Mouse (Mus musculus): ENCODE measurements around the gene Krt18.
A peak's percentile ranks its signal among the peaks of the same experiment; 100 is the strongest.
"Not testable (repeated sequence)": the region's sequence is repeated elsewhere in the genome, so short reads cannot be mapped to it uniquely, and the experiment has no call there.

Krt18 gene

GRCm38 (mm10) chr15:102028040-102028439 lies at the start of gene Krt18:
Gene Krt18 (plus strand): TSS chr15:102028180.
- peak; percentile 73 to 78 for DNase-seq (ENCODE audit: low spot score in 2 of 2)

- peak; percentile 77 to 90 for DNase-seq (ENCODE audit: low spot score in 2 of 2)
These were observed 47.1 kb upstream of the Krt18 start for GRCm38 (mm10) chr15:101980849-101981248.

GRCm38 (mm10) chr15:101983315-101983948 lies 44.5 kb upstream of the Krt18 start:
- DNase-seq (ENCODE audit: low spot score in 2 of 2): peak in 1 of 2 experiments; percentile 23

DNA sequence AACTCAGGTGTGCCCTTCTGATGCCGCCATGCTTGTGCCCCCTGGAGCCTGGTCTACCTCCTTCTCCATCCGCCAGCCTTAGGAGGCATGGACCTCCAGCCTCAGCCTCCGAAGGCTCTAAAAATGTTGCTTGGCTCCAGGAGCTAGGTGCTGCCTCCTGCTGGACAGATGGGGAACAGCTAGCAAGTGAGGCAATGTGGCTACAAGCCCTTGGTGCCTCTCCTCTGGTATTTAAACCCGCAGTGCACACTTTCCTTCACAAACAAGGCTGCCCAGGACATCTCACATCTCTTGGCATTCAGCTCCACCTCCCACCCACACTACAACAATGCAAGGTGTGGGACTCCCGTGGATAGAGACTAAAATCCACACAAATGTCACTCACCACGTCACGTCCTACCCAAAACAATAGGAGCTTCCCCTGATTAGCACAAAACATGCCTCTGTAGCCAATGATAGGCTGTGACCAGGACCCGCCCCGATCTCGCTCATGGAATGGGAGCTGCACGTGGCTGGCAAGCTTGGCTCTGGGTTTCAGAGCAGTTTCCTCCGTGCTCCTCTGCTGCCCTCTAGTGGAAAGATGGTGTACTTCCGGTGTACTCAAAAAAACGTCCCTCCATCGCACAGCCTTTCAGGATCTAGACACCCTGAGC lies 43.9 kb upstream of the Krt18 start:
- DNase-seq (ENCODE audit: low spot score in 2 of 2): peak; percentile 85 to 90

- no peak for DNase-seq (ENCODE audit: low spot score in 2 of 2)
These were observed 43.2 kb upstream of the Krt18 start for GRCm38 (mm10) chr15:101984746-101985145.

- DNase-seq (ENCODE audit: low spot score in 2 of 2): peak; percentile 73 to 82
These were observed 39.9 kb upstream of the Krt18 start for GRCm38 (mm10) chr15:101988119-101988518.

DNA sequence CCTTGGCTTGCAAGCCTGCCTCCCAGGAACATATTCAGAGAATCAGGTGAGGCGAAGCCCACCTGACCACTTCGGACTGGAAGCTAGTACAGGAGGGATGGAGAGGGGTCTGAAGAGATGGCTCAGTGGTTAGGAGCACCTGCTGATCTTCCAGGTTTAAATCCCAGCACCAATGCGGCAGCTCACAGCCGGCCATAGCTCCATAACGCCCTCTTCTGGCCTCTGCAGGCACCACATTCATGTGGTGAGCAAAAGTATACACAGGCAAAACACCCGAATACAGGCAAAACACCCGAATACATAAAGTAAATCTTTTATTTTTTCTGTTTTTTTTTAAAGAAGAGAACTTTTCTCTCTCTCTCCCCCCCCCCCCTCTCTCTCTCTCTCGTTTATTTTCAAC lies 39.3 kb upstream of the Krt18 start:
- no peak for DNase-seq (ENCODE audit: low spot score in 2 of 2)

- DNase-seq (ENCODE audit: low spot score in 2 of 2): no peak
These were observed 37.0 kb upstream of the Krt18 start for GRCm38 (mm10) chr15:101990946-101991345.

DNA sequence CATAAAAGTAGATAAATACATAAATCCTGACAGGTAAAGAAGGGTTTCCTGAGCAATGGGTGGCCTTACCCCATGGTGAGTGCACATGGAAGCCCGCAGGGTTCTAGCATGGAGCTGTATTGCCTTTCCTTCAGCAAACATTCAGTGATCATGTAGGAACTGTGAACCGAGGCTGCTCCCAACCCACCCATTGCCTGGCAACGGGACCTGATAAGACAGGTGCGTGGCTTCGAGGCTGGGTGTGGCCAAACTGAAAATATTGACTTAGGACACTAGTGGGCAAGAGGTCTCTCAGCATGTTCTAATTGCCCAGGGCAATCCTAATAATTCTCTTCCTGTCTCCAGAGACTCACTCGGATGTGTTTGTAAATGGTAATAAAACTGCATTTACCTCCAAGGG lies 33.6 kb upstream of the Krt18 start:
- no peak for DNase-seq (ENCODE audit: low spot score in 2 of 2)

DNA sequence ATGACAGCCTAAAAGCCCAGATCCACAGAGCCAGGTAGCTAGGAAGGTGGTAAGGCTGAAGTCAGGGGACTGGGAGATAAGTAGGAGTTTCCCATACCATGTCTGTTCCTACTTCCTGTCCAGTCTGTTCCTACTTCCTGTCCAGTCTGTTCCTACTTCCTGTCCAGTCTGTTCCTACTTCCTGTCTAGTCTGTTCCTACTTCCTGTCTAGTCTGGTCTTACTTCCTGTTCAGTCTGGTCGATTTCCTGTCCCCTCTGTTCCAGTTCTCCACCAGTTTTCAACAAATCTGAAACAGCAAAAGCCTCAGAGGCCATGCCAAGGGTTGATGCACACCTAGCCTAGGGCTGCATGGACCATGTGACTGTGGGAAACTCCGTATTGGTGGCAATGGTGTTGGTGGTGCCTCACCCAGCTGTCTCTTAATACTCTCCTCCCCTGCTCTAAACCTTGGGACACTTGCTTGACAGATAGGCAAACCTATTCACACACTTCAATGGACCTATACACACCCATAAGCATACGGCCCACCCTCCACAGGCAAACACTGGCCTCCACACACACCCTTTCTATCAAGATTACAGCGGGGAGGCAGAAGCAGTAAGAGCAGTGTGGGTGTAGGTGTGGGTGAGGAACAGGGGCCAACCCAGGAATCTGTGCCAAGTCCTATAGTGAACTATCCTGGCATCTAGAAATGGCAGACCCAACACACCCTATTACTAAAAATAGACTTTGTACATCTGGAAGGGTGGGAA lies 32.3 kb upstream of the Krt18 start:
- no peak for DNase-seq (ENCODE audit: low spot score in 2 of 2)

- not testable (repeated sequence) for DNase-seq (ENCODE audit: low spot score in 2 of 2)
These were observed 31.4 kb upstream of the Krt18 start for GRCm38 (mm10) chr15:101996450-101997078.

GRCm38 (mm10) chr15:101999156-101999555 lies 28.8 kb upstream of the Krt18 start:
- DNase-seq (ENCODE audit: low spot score in 2 of 2): no peak

DNA sequence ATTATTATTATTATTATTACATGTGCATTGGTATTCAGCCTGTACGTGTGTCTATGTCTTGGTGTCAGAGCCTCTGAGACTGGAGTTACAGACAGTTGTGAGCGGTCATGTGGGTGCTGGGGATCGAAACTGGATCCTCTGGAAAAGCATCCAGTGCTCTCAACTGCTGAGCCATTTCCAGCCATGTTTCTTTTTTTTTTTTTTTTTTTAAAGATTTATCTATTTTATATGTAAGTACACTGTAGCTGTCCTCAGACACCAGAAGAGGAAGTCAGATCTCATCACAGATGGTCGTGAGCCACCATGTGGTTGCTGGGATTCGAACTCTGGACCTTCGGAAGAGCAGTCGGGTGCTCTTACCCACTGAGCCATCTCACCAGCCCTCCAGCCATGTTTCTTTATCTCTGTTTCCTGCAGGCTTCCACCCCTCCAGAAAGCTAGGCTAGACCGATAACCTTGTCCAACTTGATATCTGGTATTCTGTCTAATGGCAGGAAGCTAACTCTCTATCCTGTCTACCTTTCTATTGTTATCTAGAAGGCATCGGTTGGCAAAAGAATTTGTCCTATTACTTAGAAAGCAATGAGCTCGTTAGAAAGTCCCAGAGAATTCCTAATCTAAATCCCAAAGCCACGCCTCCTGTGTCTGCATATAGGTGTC lies 28.2 kb upstream of the Krt18 start:
- DNase-seq (ENCODE audit: low spot score in 2 of 2): no peak

DNA sequence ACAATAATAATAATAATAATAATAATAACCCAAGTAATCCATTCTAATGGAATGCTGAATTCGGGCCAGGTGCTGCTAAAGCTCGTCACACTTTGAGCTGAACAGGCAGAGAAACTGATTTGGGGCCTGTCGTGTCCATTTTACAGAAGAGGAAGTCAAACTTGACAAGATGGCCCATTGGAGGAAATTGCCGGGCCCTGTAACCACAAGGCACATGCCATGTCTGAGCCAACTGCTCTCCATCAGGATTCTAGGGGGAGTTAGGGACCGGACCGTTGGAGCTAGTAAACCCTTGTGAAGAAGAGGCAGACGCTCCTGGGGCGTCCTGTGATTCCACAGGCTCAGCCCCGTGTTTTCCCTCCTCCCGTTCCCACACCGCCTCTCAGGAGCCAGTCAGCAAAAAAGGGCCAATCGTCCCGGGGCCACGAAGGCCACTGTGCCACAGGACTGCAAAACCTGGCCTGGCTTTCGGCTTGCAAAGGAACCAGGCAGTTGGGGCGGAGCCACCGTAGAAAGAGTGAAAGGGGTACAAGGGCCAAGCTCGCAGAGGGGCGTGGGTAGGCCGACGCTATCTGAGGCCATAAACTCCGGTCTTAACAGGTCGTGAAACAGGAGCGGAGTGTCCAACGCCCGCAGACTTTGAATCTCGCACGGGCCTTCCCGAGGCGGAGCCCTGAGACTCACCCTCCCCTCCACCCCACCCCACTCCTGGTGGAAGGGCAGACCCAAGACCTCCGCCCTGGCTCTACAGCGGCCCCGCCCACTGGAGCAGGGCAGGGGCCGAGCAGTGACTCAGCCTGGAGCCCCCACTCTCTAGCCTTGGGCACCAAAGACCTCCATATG lies 25.1 kb upstream of the Krt18 start:
- DNase-seq (ENCODE audit: low spot score in 2 of 2): peak; percentile 68 to 69

DNA sequence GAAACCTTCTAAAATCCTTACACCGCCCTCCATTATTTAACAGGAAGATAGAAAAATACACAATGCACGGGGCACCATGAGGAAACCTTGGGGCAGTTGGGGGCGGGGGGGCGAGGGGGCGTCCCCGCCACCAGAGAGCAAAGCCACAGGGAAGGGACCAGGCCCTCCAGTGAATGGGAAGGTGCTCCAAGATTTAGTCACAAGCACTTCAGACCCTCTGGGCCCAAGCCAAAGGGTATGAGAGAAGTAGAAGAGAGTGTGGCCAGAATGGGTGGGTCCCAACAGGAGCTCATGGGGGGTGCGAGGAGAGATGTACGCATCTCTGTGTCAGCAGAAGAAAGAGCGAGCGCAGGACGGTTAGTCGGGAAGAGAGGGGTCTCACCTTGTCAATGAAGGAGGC lies 24.5 kb upstream of the Krt18 start:
- no peak for DNase-seq (ENCODE audit: low spot score in 2 of 2)

GRCm38 (mm10) chr15:102004189-102004588 lies 23.8 kb upstream of the Krt18 start, which contains the start of gene Krt8:
Gene Krt8 (minus strand): TSS chr15:102004482.
- DNase-seq (ENCODE audit: low spot score in 2 of 2): peak; percentile 67 to 78

DNA sequence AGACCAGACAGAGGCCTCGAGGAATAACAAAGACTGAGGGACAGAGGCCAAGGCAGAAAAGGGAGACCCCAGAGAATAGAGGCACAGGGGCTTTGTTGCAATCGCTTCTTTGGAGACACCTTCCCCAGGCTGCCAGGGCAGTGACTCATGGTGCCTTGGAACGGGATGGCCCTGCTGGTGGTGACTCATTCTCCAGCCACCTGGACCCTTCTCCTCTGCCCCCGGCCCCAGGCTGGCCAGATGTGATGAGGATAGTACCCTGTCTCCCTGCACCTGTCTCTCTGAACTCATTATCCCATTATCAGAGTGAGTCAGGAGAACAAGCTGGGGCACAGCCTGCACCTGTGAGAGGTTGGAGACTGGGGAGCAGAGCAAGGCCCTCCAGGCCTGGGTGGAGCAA lies 22.7 kb upstream of the Krt18 start:
- peak in 1 of 2 experiments; percentile 39 for DNase-seq (ENCODE audit: low spot score in 2 of 2)

DNA sequence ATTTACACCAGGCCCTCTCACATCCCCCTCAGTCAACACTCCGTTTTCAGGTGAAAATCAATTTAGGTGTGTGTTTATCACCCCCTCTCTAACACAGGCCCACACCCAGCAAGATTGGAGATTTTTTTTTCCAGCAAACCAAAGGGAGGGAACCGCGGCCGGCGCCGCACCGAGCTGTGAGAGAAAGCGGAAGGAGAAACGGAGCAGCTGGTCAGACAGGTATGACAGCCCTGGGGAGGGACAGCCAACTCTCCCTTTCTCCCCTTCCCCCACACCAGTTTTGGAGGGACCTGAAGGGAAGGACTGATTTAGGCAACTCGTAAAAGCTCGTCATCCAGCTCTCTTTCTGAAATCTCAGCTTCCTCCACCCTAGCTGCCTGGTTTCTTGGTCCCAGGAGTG lies 21.7 kb upstream of the Krt18 start:
- DNase-seq (ENCODE audit: low spot score in 2 of 2): peak; percentile 60 to 78

- DNase-seq (ENCODE audit: low spot score in 2 of 2): no peak
These were observed 20.6 kb upstream of the Krt18 start for GRCm38 (mm10) chr15:102007097-102008069.

All from urinary bladder, adult 18-20 months (tissue).